Mouse (Mus musculus) liver, postnatal 0 days (tissue): ENCODE results near the gene Gsap. TPM values are rescaled to one million over a fixed set of nuclear protein-coding genes. Genes with fewer than 3 reads are reported as not detected.

Experiments used
- ATAC-seq: fragments of 200-750 bp; cut with Nextera tagmentation; 2 replicates; pipeline ENCODE4 v1.8.0; 2017; ENCODE audit warnings: mild to moderate bottlenecking, moderate library complexity
- DNase-seq: peaks from one replicate; pipeline ENCODE4 v3.0.0-alpha.2; 2016
- H3K27ac ChIP-seq: fragments of 300-500 bp; sonication (generic); 2 replicates; pipeline ENCODE4 v1.5.1; 2014; ENCODE audit warnings: antibody characterized with exemption, moderate library complexity, mild to moderate bottlenecking, low read depth
- H3K27me3 ChIP-seq: fragments of 300-500 bp; sonication (generic); 2 replicates; pipeline ENCODE4 v1.6.1; 2014; ENCODE audit warnings: low read length, control low read depth, mixed read lengths; ENCODE audit not compliant: insufficient read depth
- H3K36me3 ChIP-seq: fragments of 300-500 bp; sonication (generic); replicated peaks from 2 replicates; pipeline ENCODE4 v1.6.1; 2014; ENCODE audit warnings: mild to moderate bottlenecking, control low read depth, low read length, moderate library complexity, mixed read lengths; ENCODE audit not compliant: insufficient read depth
- H3K4me1 ChIP-seq: fragments of 300-500 bp; sonication (generic); 2 replicates; pipeline ENCODE4 v1.6.1; 2014; ENCODE audit warnings: antibody characterized with exemption, mild to moderate bottlenecking, control low read depth; ENCODE audit not compliant: insufficient read depth
- H3K4me2 ChIP-seq: fragments of 300-500 bp; sonication (generic); 2 replicates; pipeline ENCODE4 v1.6.1; 2014; ENCODE audit warnings: low read depth, mild to moderate bottlenecking, low read length, moderate library complexity, mixed read lengths
- H3K4me3 ChIP-seq: fragments of 300-500 bp; sonication (generic); 2 replicates; pipeline ENCODE4 v1.5.1; 2014; ENCODE audit warnings: low read depth, low read length
- H3K9ac ChIP-seq: fragments of 300-500 bp; sonication (generic); replicated peaks from 2 replicates; pipeline ENCODE4 v1.6.1; 2014; ENCODE audit warnings: mild to moderate bottlenecking, moderate library complexity
- H3K9me3 ChIP-seq: fragments of 300-500 bp; sonication (generic); 2 replicates; pipeline ENCODE4 v1.6.1; 2016; ENCODE audit warnings: mild to moderate bottlenecking, control low read depth, low read length, mixed read lengths
- CTCF ChIP-seq: sonication (generic); IDR thresholded peaks from 2 replicates; pipeline ENCODE4 v1.5.1; 2016; ENCODE audit warnings: antibody characterized with exemption, low read depth
- EP300 ChIP-seq: IDR thresholded peaks from 2 replicates; pipeline ENCODE4 v1.6.1; 2016; ENCODE audit warnings: antibody characterized with exemption, low read depth, mild to moderate bottlenecking
- WGBS: fragments of 180-500 bp; shearing (Covaris S2); extraction: QIAGEN DNeasy Blood & Tissue Kit; methylation state at CpG from one replicate; pipeline ENCODE4 v1.1.7; 2014; ENCODE audit not compliant: insufficient replicate concordance; 5-methylcytosine and 5-hydroxymethylcytosine counted together
- polyA plus RNA-seq: library from polyadenylated mRNA; unstranded; fragments of >200 nt; fragmentation: Nextera tagmentation; extraction: Ambion mirVana; gene quantifications from 2 replicates; pipeline ENCODE4 v1.2.1, GENCODE M21; 2015

Gsap gene
- polyA plus RNA-seq, 1 experiment from 2014 or later: 2.9 TPM

- H3K4me3 ChIP-seq: no peak overlapping the region
- no peak overlapping the region for H3K27ac ChIP-seq
- H3K4me1 ChIP-seq: peaks cover 3% of the 10 kb centered on the region
- H3K9ac ChIP-seq: no peak overlapping the region
- ATAC-seq: no peak
- H3K36me3 ChIP-seq: no peaks in the 10 kb centered on the region
- H3K4me2 ChIP-seq: no peak overlapping the region
- TF ChIP-seq CTCF: no peak
- TF ChIP-seq EP300: no peak
- H3K27me3 ChIP-seq: no peaks in the 10 kb centered on the region
- no peak for DNase-seq
- 84% methylated on average over 3 of the region's 3 CpGs for WGBS
- no peaks in the 10 kb centered on the region for H3K9me3 ChIP-seq
These were observed 26.9 kb downstream of the Gsap start for GRCm38 (mm10) chr5:21212933-21213332.

GRCm38 (mm10) chr5:21213801-21214200, 27.7 kb downstream of the Gsap start:
- no peak for DNase-seq
- Histone ChIP-seq H3K4me1 (peaks cover 3% of the 10 kb centered on the region), H3K4me2 (no peak overlapping the region), H3K4me3 (no peak overlapping the region), H3K36me3 (no peaks in the 10 kb centered on the region), H3K9me3 (no peaks in the 10 kb centered on the region), H3K27ac (no peak overlapping the region), H3K9ac (no peak overlapping the region), H3K27me3 (no peaks in the 10 kb centered on the region)
- ATAC-seq: no peak
- WGBS: 34% methylated on average over 5 of the region's 5 CpGs
- TF ChIP-seq CTCF: no peak
- TF ChIP-seq EP300: no peak

GRCm38 (mm10) chr5:21217453-21218294, 31.6 kb downstream of the Gsap start:
- no peak overlapping the region for H3K4me3 ChIP-seq
- no peaks in the 10 kb centered on the region for H3K9me3 ChIP-seq
- H3K27me3 ChIP-seq: no peaks in the 10 kb centered on the region
- H3K36me3 ChIP-seq: no peaks in the 10 kb centered on the region
- TF ChIP-seq CTCF: no peak
- peak; percentile 49; the same call in 1 of the 2 replicates for TF ChIP-seq EP300
- H3K4me2 ChIP-seq: no peak overlapping the region
- ATAC-seq (peak; percentile 67), DNase-seq (no peak)
- 34% methylated on average over 14 of the region's 14 CpGs for WGBS
- H3K9ac ChIP-seq: no peak overlapping the region
- H3K4me1 ChIP-seq: peaks cover 3% of the 10 kb centered on the region
- no peak overlapping the region for H3K27ac ChIP-seq

GRCm38 (mm10) chr5:21232876-21233275, 46.8 kb downstream of the Gsap start:
- no peaks in the 10 kb centered on the region for H3K36me3 ChIP-seq
- H3K4me1 ChIP-seq: no peaks in the 10 kb centered on the region
- no peak overlapping the region for H3K9ac ChIP-seq
- DNase-seq: no peak
- H3K4me3 ChIP-seq: no peak overlapping the region
- H3K9me3 ChIP-seq: no peaks in the 10 kb centered on the region
- TF ChIP-seq CTCF: no peak
- no peak for TF ChIP-seq EP300
- ATAC-seq: no peak
- H3K27ac ChIP-seq: no peak overlapping the region
- H3K4me2 ChIP-seq: no peak overlapping the region
- WGBS: 77% methylated on average over 6 of the region's 6 CpGs
- H3K27me3 ChIP-seq: no peaks in the 10 kb centered on the region

GRCm38 (mm10) chr5:21244575-21244974, 58.5 kb downstream of the Gsap start:
- H3K4me3 ChIP-seq: no peak overlapping the region
- WGBS: 77% methylated on average over 1 of the region's 1 CpGs
- no peak overlapping the region for H3K27ac ChIP-seq

GRCm38 (mm10) chr5:21245241-21245640, 59.2 kb downstream of the Gsap start:
- H3K36me3 ChIP-seq: no peaks in the 10 kb centered on the region
- H3K4me1 ChIP-seq: no peaks in the 10 kb centered on the region
- H3K9ac ChIP-seq: no peak overlapping the region
- WGBS: 79% methylated on average over 1 of the region's 1 CpGs
- no peak for ATAC-seq
- H3K27me3 ChIP-seq: no peaks in the 10 kb centered on the region
- no peak overlapping the region for H3K27ac ChIP-seq
- no peak for TF ChIP-seq CTCF
- no peak for TF ChIP-seq EP300
- H3K4me2 ChIP-seq: no peak overlapping the region
- no peak overlapping the region for H3K4me3 ChIP-seq
- no peak for DNase-seq
- H3K9me3 ChIP-seq: no peaks in the 10 kb centered on the region

More at GRCm38 (mm10) chr5:21244575-21244974, 58.5 kb downstream of the Gsap start:
- no peak for ATAC-seq
- Histone ChIP-seq H3K27me3 (no peaks in the 10 kb centered on the region), H3K4me1 (no peaks in the 10 kb centered on the region), H3K4me2 (no peak overlapping the region), H3K36me3 (no peaks in the 10 kb centered on the region), H3K9ac (no peak overlapping the region), H3K9me3 (no peaks in the 10 kb centered on the region)
- no peak for TF ChIP-seq EP300
- no peak for TF ChIP-seq CTCF
- DNase-seq: no peak
